Mouse (Mus musculus): ENCODE results near the gene Ube2g2.

- no peak for TF ChIP-seq GATA1 (IDR thresholded peaks at IDR 0.05; ENCODE audit: low read length)
- no peak for TF ChIP-seq TAL1 (IDR thresholded peaks at IDR 0.05; ENCODE audit: low read length)
Observed at GRCm38 (mm10) chr10:77643160-77643559, 21.1 kb downstream of the Ube2g2 start.
